Mouse (Mus musculus) 3T3-L1 (cell line): Measurements from ENCODE around the gene Pced1a.

Source experiments
- DNase-seq: peaks from one replicate; pipeline ENCODE4 v3.0.0-alpha.2; 2015; ENCODE audit warnings: low read depth, low spot score

Gene Pced1a

GRCm38 (mm10) chr2:130436769-130437168 lies 12.3 kb upstream of the Pced1a start:
- no peak for DNase-seq

DNA sequence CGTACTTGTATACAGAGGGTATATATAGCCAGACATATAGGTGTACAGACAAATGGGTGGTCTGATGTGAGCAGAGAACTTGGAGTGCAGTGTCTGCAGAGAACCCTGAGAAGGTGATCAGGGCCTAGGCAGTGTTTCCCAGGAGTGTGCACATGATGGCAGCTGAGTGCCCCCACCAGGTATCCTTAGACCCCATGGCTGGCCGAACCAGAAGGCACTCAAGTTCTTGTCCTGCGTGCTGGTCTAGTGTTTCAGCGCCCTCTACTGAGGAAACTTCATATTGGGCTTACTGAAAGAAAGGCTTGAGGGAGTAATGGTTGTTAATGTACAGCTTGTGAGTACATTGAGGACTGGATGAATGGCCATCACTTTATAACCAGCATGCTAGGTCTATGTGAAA lies 8.7 kb upstream of the Pced1a start:
- peak; percentile 77 for DNase-seq

GRCm38 (mm10) chr2:130432157-130432556 lies 7.7 kb upstream of the Pced1a start:
- DNase-seq = no peak

- no peak for DNase-seq
Measured at GRCm38 (mm10) chr2:130430484-130430883, 6.0 kb upstream of the Pced1a start.

DNA sequence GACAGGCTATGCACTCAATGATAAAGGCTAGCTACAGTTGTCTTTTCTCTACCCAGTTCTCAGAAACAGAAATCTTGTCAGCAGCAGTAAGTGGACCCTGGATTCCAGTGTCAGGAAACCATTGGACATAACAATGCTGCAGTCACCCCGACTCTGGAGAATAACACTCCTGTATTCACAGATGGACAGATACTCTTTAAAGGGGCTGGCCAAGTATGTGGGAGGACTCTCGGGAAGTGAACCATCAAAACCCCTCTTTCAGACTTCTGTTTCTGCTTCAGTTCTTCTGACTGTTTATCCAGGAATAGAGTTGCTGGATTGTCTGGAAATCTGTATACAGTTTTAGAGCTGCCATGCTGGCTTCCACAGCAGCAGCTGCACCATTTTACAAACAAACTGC lies 5.3 kb upstream of the Pced1a start:
- DNase-seq = no peak

DNA sequence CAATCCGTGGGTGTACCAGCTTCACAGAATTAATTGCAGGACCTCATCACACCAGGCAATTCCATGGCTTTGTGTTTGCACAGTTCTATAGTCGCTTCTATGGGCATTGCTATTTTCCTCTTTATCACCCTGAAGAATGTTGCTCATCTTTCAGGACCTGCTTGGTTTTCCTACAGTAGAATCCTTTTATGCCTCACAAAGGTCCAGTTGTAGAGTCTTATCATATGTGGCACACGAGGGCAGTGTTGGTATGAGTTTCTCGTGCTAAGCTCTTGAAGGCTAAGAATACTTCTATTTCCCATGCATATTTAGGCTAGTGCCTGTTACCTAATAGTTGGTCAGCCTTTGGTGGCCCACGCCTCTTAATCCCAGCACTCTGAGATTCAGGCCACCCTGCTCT lies 611 bp upstream of the Pced1a start:
- peak; percentile 75 for DNase-seq

DNA sequence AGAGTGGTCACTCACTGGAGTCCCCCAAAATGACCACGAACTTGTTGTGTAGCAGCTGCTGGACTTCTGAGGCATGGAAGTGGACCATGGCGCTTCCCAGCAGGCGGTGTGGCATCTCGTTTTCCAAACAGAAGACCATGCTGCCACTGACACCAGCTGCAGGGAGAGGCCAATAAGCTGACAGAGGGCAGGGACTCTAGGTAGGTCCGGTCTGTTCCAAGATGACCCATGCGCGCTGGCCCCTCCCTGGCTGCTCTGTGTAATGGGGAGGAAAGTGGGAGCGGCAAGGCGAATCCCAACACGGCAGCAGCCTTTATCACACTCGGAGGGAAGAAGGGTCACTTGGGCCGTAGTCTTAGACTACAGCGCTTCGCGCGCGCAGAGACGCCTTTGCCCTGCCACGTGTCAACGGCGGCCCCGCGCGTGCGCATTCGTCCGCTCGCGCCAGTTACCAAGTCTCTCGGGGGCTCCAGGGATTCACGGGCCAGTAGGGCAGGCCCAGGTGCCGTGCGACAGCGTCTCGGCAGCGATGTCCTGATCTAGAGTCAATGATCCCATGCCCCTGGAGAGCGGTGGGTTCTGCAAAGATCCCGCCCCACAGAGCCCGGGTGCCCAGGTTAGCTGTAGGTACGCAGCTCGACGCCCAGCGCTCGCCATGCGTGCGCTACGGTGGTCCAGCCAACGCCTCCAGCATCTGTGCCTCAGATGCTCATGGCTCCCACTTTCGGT lies 940 bp downstream of the Pced1a start:
- DNase-seq = peak; percentile 40

DNA sequence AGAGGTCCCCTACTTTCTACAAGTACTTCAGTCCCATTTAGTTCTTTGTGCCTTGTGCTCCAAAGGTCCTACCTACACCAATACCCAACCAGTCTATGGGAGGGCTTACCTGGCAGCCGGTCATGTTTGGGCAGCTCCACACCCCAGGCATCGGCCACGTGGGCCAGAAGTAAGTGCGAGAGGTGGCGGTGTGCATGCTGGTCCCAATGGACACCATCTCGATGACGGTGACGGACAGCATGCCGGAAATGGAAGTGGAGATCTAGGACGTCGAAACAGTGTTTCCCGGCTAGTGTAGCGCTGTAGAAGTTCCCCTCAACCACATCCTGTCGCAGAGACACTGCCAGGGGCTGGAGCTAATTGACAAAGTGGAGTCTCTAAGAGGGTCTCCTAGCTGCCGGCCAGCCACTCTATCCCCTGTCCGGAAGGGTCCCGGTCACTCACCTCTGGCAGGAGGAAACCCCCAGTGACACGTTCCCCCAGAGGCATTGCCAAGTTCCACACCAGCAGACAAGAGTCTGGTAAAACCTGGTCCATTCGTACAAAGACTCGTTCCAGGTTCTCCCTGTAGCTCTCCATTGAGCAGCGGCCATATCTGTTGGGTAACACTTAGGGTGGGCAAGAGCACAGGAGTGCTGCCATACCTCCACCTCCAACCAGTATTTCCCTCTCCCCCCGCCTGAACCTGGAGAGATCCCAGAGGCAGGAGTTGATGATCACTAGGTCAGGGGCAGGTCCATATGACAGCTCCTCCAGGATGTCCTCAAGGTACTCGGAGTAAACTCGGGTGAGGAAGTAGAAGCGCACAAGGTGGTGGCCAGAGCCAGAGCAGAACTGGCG lies 2.5 kb downstream of the Pced1a start:
- DNase-seq = no peak

DNA sequence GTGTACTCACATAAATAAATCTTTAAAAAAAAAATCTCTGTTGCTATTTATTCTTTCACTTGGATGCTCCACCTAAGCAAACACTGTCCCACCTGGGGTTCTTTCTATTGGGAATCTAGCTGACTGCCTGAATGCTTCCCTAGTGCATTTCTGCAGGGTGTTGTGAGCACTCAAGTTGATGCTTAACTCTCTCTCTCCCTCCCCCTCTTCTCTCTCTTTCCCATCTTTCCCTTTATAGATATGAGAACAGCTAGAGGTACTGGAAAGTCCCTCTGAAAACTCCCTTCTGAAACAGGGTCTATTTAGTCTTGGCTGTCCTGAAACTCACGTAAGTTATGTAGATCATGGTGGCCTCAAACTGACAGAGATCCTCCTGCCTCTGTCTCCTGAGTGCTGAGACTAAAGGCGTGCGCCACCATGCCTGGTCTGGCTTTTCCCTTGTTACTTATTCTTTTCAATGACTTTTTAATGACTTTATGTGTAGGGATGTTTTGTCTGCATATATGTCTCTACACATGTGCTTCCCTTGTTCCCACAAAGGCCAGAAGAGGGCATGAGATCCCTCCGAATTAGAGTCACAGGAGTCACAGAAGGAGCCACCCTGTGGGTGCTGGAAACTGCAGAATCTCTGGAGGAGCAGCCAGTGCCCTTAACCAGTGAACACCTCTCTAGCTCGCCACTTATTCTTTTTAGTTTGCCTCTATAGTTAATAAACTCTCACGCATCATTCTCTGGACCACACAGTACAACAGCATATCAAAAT lies 10.2 kb downstream of the Pced1a start:
- DNase-seq = peak; percentile 30

- no peak for DNase-seq
Measured at GRCm38 (mm10) chr2:130412775-130413174, 11.7 kb downstream of the Pced1a start.

GRCm38 (mm10) chr2:130411558-130412495 lies 12.7 kb downstream of the Pced1a start:
- DNase-seq = peak; percentile 94

GRCm38 (mm10) chr2:130408194-130408593 lies 16.3 kb downstream of the Pced1a start:
- peak; percentile 27 for DNase-seq

DNA sequence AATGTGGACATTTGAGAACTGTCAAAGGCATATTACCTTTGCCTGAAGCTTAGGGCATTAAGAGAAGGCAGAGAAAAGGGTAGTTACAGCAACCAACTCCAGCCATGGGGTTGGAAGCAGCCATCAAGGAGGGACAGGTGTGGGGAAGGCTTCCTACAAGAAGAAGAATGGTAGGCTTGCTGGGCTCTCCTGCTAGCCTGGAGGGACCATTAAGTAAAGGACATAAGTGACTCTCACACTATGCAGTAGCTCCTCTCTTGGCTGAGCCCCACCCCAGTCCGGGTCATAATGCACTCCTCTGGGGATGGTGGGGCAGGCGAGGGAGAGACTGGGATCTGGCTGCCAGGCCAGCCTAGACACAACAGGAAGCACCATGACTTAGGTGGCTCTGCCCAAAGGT lies 18.3 kb downstream of the Pced1a start, which contains the start of gene Tmem239:
Tmem239 (plus strand) TSS at position 301 of the 400 bp plus-strand sequence.
- DNase-seq = no peak

- no peak for DNase-seq
Measured at GRCm38 (mm10) chr2:130404939-130405338, 19.6 kb downstream of the Pced1a start, which contains the start of the genes Gm28372 and 1700020A23Rik. Gene Gm28372 (plus strand): TSS chr2:130405239. Gene 1700020A23Rik (plus strand): TSS chr2:130405259.

- no peak for DNase-seq
Measured at GRCm38 (mm10) chr2:130401891-130402290, 22.6 kb downstream of the Pced1a start.

DNA sequence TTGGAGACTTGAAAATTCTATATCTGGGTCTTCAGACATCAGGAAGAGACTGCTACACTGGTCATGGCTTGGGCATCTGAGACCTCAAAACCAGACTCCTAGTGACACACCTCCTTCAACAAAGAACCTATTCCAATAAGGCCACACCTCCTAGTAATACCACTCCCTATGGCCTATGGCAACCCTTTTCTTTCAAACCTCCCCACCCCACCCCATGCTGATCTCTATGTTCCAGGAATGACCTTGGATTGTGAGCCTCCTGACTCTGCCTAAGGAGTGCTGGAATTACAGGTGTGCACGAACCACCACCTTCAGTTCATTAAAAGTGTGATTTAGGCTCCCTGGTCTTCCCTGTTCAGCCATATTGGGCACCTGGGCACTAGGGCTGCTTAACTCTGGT lies 24.5 kb downstream of the Pced1a start:
- DNase-seq = no peak

- DNase-seq = no peak
Measured at GRCm38 (mm10) chr2:130398091-130398490, 26.4 kb downstream of the Pced1a start.

DNA sequence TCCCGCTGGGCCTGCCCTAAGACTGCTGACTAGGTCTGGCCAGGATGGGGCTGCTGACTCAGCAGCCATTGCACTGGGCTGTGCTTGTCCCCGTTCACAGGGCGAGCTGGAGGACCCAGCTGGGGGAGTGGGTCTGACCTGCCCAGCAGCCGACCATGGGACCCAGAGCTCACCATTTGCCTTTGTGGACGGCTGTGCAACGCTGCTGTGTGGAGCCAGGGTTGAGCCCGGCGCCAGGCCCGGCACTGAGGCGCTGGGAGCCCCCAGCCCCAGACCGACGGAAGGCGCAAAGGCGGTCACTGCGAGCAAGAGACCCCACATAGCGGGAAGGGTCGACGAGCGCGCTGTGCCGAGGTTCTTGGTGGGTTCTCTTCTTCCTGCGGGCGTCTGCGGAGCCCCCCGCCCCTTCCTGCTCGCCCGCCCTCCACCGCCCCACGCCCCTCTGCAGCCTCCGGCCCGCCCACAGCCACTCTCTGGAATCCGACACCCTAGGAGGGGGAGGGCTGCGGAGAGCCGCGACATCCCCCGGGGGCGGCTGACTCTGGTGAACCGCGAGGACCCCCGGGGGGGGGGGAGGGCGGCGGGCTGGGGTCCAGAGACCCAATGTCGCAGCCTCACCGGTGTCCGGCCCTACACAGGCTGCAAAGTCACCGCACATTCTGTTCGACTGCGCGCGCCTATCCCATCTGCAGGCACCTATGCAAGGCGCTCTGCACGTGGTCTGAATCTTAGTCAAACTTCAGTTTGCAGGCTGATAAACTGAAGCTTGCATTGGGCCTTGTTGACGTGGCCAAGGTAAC lies 27.1 kb downstream of the Pced1a start, which contains the start of gene Cpxm1:
Cpxm1 (minus strand) TSS at position 389 of the 800 bp plus-strand sequence.
- DNase-seq = no peak

- DNase-seq = no peak
Measured at GRCm38 (mm10) chr2:130395696-130396095, 28.8 kb downstream of the Pced1a start.

DNA sequence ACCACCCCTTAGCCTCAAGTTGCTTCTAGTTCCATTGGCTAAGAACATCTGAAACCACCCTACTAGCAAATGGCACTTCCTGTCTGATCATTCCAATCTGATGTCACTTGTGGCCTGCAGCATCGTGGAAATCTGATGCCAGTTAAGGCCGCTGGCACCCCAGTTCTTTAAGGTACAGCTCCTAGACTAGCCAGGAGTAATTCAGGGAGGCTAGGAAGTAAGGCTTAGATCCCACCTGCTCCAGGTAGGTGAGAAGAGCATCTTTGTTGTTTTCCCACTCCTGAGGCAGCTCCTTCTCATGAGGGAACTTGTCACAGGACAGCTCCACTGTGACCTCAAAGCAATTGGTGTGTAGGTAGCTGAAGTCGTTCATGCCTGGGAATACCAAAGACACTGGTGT lies 31.7 kb downstream of the Pced1a start:
- no peak for DNase-seq
